Mouse (Mus musculus) stomach, embryonic 16.5 days (tissue): ENCODE measurements at regions not wholly inside any gene's neighbourhood (a gene's known extent, or its start where the extent isn't known, plus 50 kb on each side); places are given as distances from the start of the nearest gene placed in this dataset.
A peak's percentile ranks its signal among the peaks of the same experiment; 100 is the strongest.

Experiments
- ATAC-seq: fragments of 200-750 bp; cut with Nextera tagmentation; 2 replicates; pipeline ENCODE4 v1.8.0; 2017; ENCODE audit warnings: moderate number of reproducible peaks, moderate TSS enrichment; ENCODE audit not compliant: insufficient read depth, low FRiP score
- H3K27ac ChIP-seq: fragments of 300-500 bp; sonication (generic); 2 replicates; pipeline ENCODE4 v1.5.1; 2014; ENCODE audit warnings: low read length
- H3K27me3 ChIP-seq: fragments of 300-500 bp; sonication (generic); 2 replicates; pipeline ENCODE4 v1.6.1; 2014; ENCODE audit warnings: low read length, control low read depth, mixed read lengths; ENCODE audit not compliant: control insufficient read depth, insufficient read depth
- H3K36me3 ChIP-seq: fragments of 300-500 bp; sonication (generic); 2 replicates; pipeline ENCODE4 v1.6.1; 2014; ENCODE audit warnings: low read length; ENCODE audit not compliant: control insufficient read depth, insufficient read depth
- H3K4me1 ChIP-seq: fragments of 300-500 bp; sonication (generic); 2 replicates; pipeline ENCODE4 v1.6.1; 2014; ENCODE audit warnings: low read length, control low read depth, mixed read lengths; ENCODE audit not compliant: control insufficient read depth, insufficient read depth
- H3K4me2 ChIP-seq: fragments of 300-500 bp; sonication (generic); 2 replicates; pipeline ENCODE4 v1.6.1; 2014; ENCODE audit warnings: low read depth, low read length, mixed read lengths
- H3K4me3 ChIP-seq: fragments of 300-500 bp; sonication (generic); replicated peaks from 2 replicates; pipeline ENCODE4 v1.5.1; 2014; ENCODE audit warnings: mild to moderate bottlenecking, low read length
- H3K9ac ChIP-seq: fragments of 300-500 bp; sonication (generic); 2 replicates; pipeline ENCODE4 v1.6.1; 2014; ENCODE audit warnings: low read length
- H3K9me3 ChIP-seq: fragments of 300-500 bp; sonication (generic); replicated peaks from 2 replicates; pipeline ENCODE4 v1.6.1; 2016; ENCODE audit warnings: low read length, control low read depth; ENCODE audit not compliant: control insufficient read depth
- WGBS: fragments of 180-500 bp; shearing (Covaris S2); extraction: QIAGEN DNeasy Blood & Tissue Kit; methylation state at CpG from one replicate; pipeline ENCODE4 v1.1.7; 2014; 5-methylcytosine and 5-hydroxymethylcytosine counted together

- Histone ChIP-seq H3K36me3 (no peaks in the 10 kb centered on the region), H3K4me2 (no peak overlapping the region), H3K4me1 (0 out of 2 replicates have a peak, but pooled peaks cover 2% of the 10 kb centered on the region), H3K27me3 (no peaks in the 10 kb centered on the region), H3K9ac (no peak overlapping the region), H3K9me3 (no peaks in the 10 kb centered on the region), H3K4me3 (no peak overlapping the region), H3K27ac (no peak overlapping the region)
- ATAC-seq, result no peak
Measured at GRCm38 (mm10) chr13:16760045-16760444, 748.4 kb downstream of the Inhba start.

GRCm38 (mm10) chr13:16761415-16761814 is 749.8 kb downstream of the Inhba start:
- Histone ChIP-seq H3K4me2 (no peak overlapping the region), H3K4me1 (0 out of 2 replicates have a peak, but pooled peaks cover 2% of the 10 kb centered on the region), H3K27me3 (no peaks in the 10 kb centered on the region), H3K9me3 (no peaks in the 10 kb centered on the region), H3K36me3 (no peaks in the 10 kb centered on the region), H3K4me3 (no peak overlapping the region), H3K9ac (no peak overlapping the region), H3K27ac (peak overlapping the region; percentile 8; the same call in 1 of the 2 replicates)
- peak; percentile 62; the same call in 1 of the 2 replicates for ATAC-seq
- 52% methylated on average over 4 of the region's 4 CpGs for WGBS

GRCm38 (mm10) chr13:16762326-16762725 is 750.7 kb downstream of the Inhba start:
- Histone ChIP-seq H3K4me3 (no peak overlapping the region), H3K27me3 (no peaks in the 10 kb centered on the region), H3K36me3 (no peaks in the 10 kb centered on the region), H3K27ac (no peak overlapping the region), H3K9ac (no peak overlapping the region), H3K9me3 (no peaks in the 10 kb centered on the region), H3K4me2 (no peak overlapping the region), H3K4me1 (0 out of 2 replicates have a peak, but pooled peaks cover 2% of the 10 kb centered on the region)
- 84% methylated on average over 8 of the region's 8 CpGs for WGBS
- ATAC-seq, result no peak

GRCm38 (mm10) chr13:16762727-16763512 is 751.3 kb downstream of the Inhba start:
- H3K9ac ChIP-seq, result no peak overlapping the region
- no peak overlapping the region for H3K27ac ChIP-seq
- WGBS, result 86% methylated on average over 8 of the region's 8 CpGs
- no peaks in the 10 kb centered on the region for H3K36me3 ChIP-seq
- H3K9me3 ChIP-seq, result no peaks in the 10 kb centered on the region
- 0 out of 2 replicates have a peak, but pooled peaks cover 2% of the 10 kb centered on the region for H3K4me1 ChIP-seq
- H3K27me3 ChIP-seq, result no peaks in the 10 kb centered on the region
- H3K4me3 ChIP-seq, result no peak overlapping the region
- H3K4me2 ChIP-seq, result no peak overlapping the region
- no peak for ATAC-seq

- Histone ChIP-seq H3K4me2 (no peak overlapping the region), H3K9ac (no peak overlapping the region), H3K4me1 (0 out of 2 replicates have a peak, but pooled peaks cover 2% of the 10 kb centered on the region), H3K27me3 (no peaks in the 10 kb centered on the region), H3K36me3 (no peaks in the 10 kb centered on the region), H3K27ac (no peak overlapping the region), H3K4me3 (no peak overlapping the region), H3K9me3 (no peaks in the 10 kb centered on the region)
- WGBS, result 10% methylated on average over 2 of the region's 2 CpGs
- ATAC-seq, result no peak
Measured at GRCm38 (mm10) chr13:16763746-16764145, 752.1 kb downstream of the Inhba start.

GRCm38 (mm10) chr13:16769409-16769808 is 757.8 kb downstream of the Inhba start:
- no peak for ATAC-seq
- Histone ChIP-seq H3K9me3 (no peaks in the 10 kb centered on the region), H3K4me3 (no peak overlapping the region), H3K4me2 (no peak overlapping the region), H3K27me3 (no peaks in the 10 kb centered on the region), H3K9ac (no peak overlapping the region), H3K27ac (no peak overlapping the region), H3K4me1 (no peaks in the 10 kb centered on the region), H3K36me3 (no peaks in the 10 kb centered on the region)
- WGBS, result 65% methylated on average over 2 of the region's 2 CpGs

- ATAC-seq, result no peak
- H3K4me2 ChIP-seq, result no peak overlapping the region
- H3K4me1 ChIP-seq, result no peaks in the 10 kb centered on the region
- H3K9ac ChIP-seq, result no peak overlapping the region
- no peak overlapping the region for H3K4me3 ChIP-seq
- H3K9me3 ChIP-seq, result no peaks in the 10 kb centered on the region
- WGBS, result 60% methylated on average over 6 of the region's 6 CpGs
- no peaks in the 10 kb centered on the region for H3K36me3 ChIP-seq
- no peaks in the 10 kb centered on the region for H3K27me3 ChIP-seq
- no peak overlapping the region for H3K27ac ChIP-seq
Measured at GRCm38 (mm10) chr13:16769848-16770422, 758.3 kb downstream of the Inhba start.

GRCm38 (mm10) chr13:16771845-16772244 is 760.2 kb downstream of the Inhba start:
- Histone ChIP-seq H3K4me2 (no peak overlapping the region), H3K27ac (no peak overlapping the region), H3K4me1 (no peaks in the 10 kb centered on the region), H3K27me3 (no peaks in the 10 kb centered on the region), H3K36me3 (no peaks in the 10 kb centered on the region), H3K4me3 (no peak overlapping the region), H3K9ac (no peak overlapping the region), H3K9me3 (no peaks in the 10 kb centered on the region)
- 83% methylated on average over 4 of the region's 4 CpGs for WGBS
- ATAC-seq, result no peak

GRCm38 (mm10) chr13:16805560-16805959 is 793.9 kb downstream of the Inhba start:
- no peak overlapping the region for H3K4me2 ChIP-seq
- no peaks in the 10 kb centered on the region for H3K36me3 ChIP-seq
- no peaks in the 10 kb centered on the region for H3K4me1 ChIP-seq
- H3K27ac ChIP-seq, result no peak overlapping the region
- H3K9ac ChIP-seq, result no peak overlapping the region
- H3K4me3 ChIP-seq, result no peak overlapping the region
- 40% methylated on average over 3 of the region's 3 CpGs for WGBS
- no peaks in the 10 kb centered on the region for H3K9me3 ChIP-seq
- H3K27me3 ChIP-seq, result no peaks in the 10 kb centered on the region
- peak; percentile 66; the same call in 1 of the 2 replicates for ATAC-seq
